Mouse (Mus musculus) CH12F3 (cell line): ENCODE results near the gene Eln.

Experiments used
- in situ Hi-C: fragments of 300-500 bp; cut with MboI; formaldehyde crosslinking; loops from 2 replicates; pipeline ENCODE4 v1.14.3; 2020; ENCODE audit warnings: low sequenced_read_pairs

Eln gene

GRCm38 (mm10) chr5:134745000-134745399 lies 2.1 kb downstream of the Eln start:
- in situ Hi-C loops, result no loop called here

- in situ Hi-C loops, result no loop called here
These were observed 3.1 kb downstream of the Eln start for GRCm38 (mm10) chr5:134743991-134744390.

GRCm38 (mm10) chr5:134742221-134742795 lies 4.8 kb downstream of the Eln start:
- in situ Hi-C loops, result no loop called here

- in situ Hi-C loops, result no loop called here
These were observed 6.4 kb downstream of the Eln start for GRCm38 (mm10) chr5:134740501-134741341.

- in situ Hi-C loops, result no loop called here
These were observed 7.2 kb downstream of the Eln start for GRCm38 (mm10) chr5:134739951-134740350.

- in situ Hi-C loops, result no loop called here
These were observed 12.2 kb downstream of the Eln start for GRCm38 (mm10) chr5:134734920-134735319.

- in situ Hi-C loops, result no loop called here
These were observed 13.1 kb downstream of the Eln start for GRCm38 (mm10) chr5:134734072-134734471.

- in situ Hi-C loops, result no loop called here
These were observed 13.9 kb downstream of the Eln start for GRCm38 (mm10) chr5:134733241-134733640.

- in situ Hi-C loops, result no loop called here
These were observed 18.0 kb downstream of the Eln start for GRCm38 (mm10) chr5:134729124-134729523.

- in situ Hi-C loops, result no loop called here
These were observed 18.6 kb downstream of the Eln start for GRCm38 (mm10) chr5:134728535-134728934.

- in situ Hi-C loops, result no loop called here
These were observed 20.0 kb downstream of the Eln start for GRCm38 (mm10) chr5:134727001-134727639.

- in situ Hi-C loops, result no loop called here
These were observed 21.8 kb downstream of the Eln start for GRCm38 (mm10) chr5:134725299-134725698.

- in situ Hi-C loops, result no loop called here
These were observed 27.1 kb downstream of the Eln start for GRCm38 (mm10) chr5:134720058-134720457.

- in situ Hi-C loops, result no loop called here
These were observed 36.0 kb downstream of the Eln start for GRCm38 (mm10) chr5:134711076-134711475.

- in situ Hi-C loops, result loop anchor here (5.0 kb wide), 1 partner anchor 212 kb away; no protein-coding TSS in a partner anchor
These were observed 37.8 kb downstream of the Eln start for GRCm38 (mm10) chr5:134709275-134709674.

GRCm38 (mm10) chr5:134704157-134704556 lies 43.0 kb downstream of the Eln start:
- in situ Hi-C loops, result no loop called here

GRCm38 (mm10) chr5:134695539-134695938 lies 51.6 kb downstream of the Eln start:
- in situ Hi-C loops, result no loop called here

- in situ Hi-C loops, result no loop called here
These were observed 52.0 kb downstream of the Eln start for GRCm38 (mm10) chr5:134695082-134695481.

- in situ Hi-C loops, result no loop called here
These were observed 54.4 kb downstream of the Eln start for GRCm38 (mm10) chr5:134692704-134693103.

- in situ Hi-C loops, result no loop called here
These were observed 58.3 kb downstream of the Eln start for GRCm38 (mm10) chr5:134688718-134689284.

GRCm38 (mm10) chr5:134688086-134688717 lies 58.9 kb downstream of the Eln start, which contains the start of gene Limk1:
Gene Limk1, minus strand, starts transcription at chr5:134688598.
- in situ Hi-C loops, result no loop called here
